Mouse (Mus musculus) intestine, embryonic 15.5 days (tissue): ENCODE measurements around the gene Pmch. TPM values are rescaled to one million over a fixed set of nuclear protein-coding genes. Genes with fewer than 3 reads are reported as not detected.

Source experiments
- ATAC-seq: fragments of 200-750 bp; cut with Nextera tagmentation; 2 replicates; pipeline ENCODE4 v1.8.0; 2017; ENCODE audit warnings: moderate TSS enrichment, moderate library complexity
- H3K27ac ChIP-seq: fragments of 300-500 bp; sonication (generic); 2 replicates; pipeline ENCODE4 v1.5.1; 2015; ENCODE audit warnings: mild to moderate bottlenecking, inconsistent platforms
- H3K27me3 ChIP-seq: fragments of 300-500 bp; sonication (generic); replicated peaks from 2 replicates; pipeline ENCODE4 v1.6.1; 2015; ENCODE audit warnings: inconsistent platforms
- H3K36me3 ChIP-seq: fragments of 300-500 bp; sonication (generic); 2 replicates; pipeline ENCODE4 v1.6.1; 2015; ENCODE audit warnings: inconsistent platforms
- H3K4me1 ChIP-seq: fragments of 300-500 bp; sonication (generic); replicated peaks from 2 replicates; pipeline ENCODE4 v1.6.1; 2015; ENCODE audit warnings: inconsistent platforms
- H3K4me2 ChIP-seq: fragments of 300-500 bp; sonication (generic); replicated peaks from 2 replicates; pipeline ENCODE4 v1.6.1; 2015; ENCODE audit warnings: mild to moderate bottlenecking, inconsistent platforms
- H3K4me3 ChIP-seq: fragments of 300-500 bp; sonication (generic); replicated peaks from 2 replicates; pipeline ENCODE4 v1.5.1; 2015; ENCODE audit warnings: inconsistent platforms
- H3K9ac ChIP-seq: fragments of 300-500 bp; sonication (generic); 2 replicates; pipeline ENCODE4 v1.6.1; 2015; ENCODE audit warnings: inconsistent platforms
- H3K9me3 ChIP-seq: fragments of 300-500 bp; sonication (generic); 2 replicates; pipeline ENCODE4 v1.6.1; 2016; ENCODE audit warnings: inconsistent platforms
- WGBS: fragments of 180-500 bp; shearing (Covaris S2); methylation state at CpG from one replicate; pipeline ENCODE4 v1.1.7; 2015; 5-methylcytosine and 5-hydroxymethylcytosine counted together
- polyA plus RNA-seq: library from polyadenylated mRNA; unstranded; fragments of >200 nt; fragmentation: Nextera tagmentation; extraction: Ambion mirVana; gene quantifications from 2 replicates; pipeline ENCODE4 v1.2.1, GENCODE M21; 2015

Pmch gene
- 0.20 TPM in 1 of 2 replicates, not detected in the other for polyA plus RNA-seq

DNA sequence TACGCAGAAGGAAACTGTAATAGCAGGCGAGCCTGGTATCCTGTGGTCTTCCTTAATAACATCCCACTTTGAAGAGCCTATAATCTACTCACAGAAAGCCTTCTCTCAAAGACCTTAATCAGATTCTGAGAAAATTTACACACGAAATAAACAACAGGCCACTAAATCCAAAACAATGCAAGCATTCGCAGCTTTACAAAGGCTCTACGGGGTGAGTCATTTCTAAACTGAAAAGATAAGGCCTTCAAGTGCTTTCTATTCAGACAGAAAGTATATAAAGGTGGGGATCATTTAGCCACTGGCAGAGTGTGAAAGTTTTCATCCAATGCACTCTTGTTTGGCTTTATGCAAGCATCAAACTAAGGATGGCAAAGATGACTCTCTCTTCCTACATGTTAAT is at the start of gene Pmch:
Gene Pmch, plus strand, starts transcription at position 301 of the 400 bp plus-strand sequence.
- H3K4me3 ChIP-seq: no peak within 1 kb of the TSS
- no peaks in the 10 kb centered on the region for H3K9me3 ChIP-seq
- WGBS: 73% methylated on average over 5 of the region's 5 CpGs
- no peak within 1 kb of the TSS for H3K9ac ChIP-seq
- no peak for ATAC-seq
- no peaks in the 10 kb centered on the region for H3K4me1 ChIP-seq
- no peak within 1 kb of the TSS for H3K27ac ChIP-seq
- H3K4me2 ChIP-seq: no peak within 1 kb of the TSS
- 0 out of 2 replicates have a peak, but pooled peaks cover 3% of the 10 kb centered on the region for H3K36me3 ChIP-seq
- no peaks in the 10 kb centered on the region for H3K27me3 ChIP-seq

- Histone ChIP-seq H3K4me1 (no peaks in the 10 kb centered on the region), H3K9ac (no peak overlapping the region), H3K4me3 (no peak overlapping the region), H3K36me3 (no peaks in the 10 kb centered on the region), H3K9me3 (no peaks in the 10 kb centered on the region), H3K4me2 (no peak overlapping the region), H3K27me3 (no peaks in the 10 kb centered on the region), H3K27ac (no peak overlapping the region)
- WGBS: 57% methylated on average over 4 of the region's 4 CpGs
- ATAC-seq: no peak
These were observed 46.6 kb upstream of the Pmch start for GRCm38 (mm10) chr10:88044297-88044696.

DNA sequence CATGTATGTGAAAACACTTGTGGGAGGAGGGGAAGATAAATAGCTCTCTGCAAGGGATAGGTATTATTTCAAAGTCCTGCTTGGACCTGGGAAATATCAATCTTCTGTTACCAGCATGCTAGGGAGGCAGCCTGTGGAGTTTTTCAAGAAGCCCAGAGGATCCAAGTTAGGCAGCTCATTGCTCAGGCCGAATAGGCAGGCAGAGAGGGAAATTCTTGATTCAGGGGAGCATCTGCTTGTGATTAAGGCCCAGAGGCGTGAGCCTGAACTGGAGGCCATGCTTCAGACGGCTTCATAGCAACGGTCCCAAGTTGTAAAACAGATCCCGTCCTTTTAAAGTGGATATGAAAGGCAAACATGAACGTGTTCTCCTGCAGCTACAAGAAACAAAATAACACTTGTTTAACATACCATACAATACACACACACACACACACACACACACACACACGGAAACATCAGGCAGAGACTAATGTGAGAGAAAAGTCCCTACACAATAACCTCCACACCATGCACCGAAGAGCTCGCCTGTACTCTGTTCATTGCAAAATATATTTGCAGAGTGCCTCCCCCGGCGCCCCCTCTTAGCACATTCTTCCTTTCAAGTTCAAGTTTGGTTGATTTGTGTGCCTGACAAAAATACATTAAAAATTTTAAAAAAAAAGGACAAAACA is 44.6 kb upstream of the Pmch start:
- Histone ChIP-seq H3K4me2 (no peak overlapping the region), H3K9me3 (no peaks in the 10 kb centered on the region), H3K9ac (no peak overlapping the region), H3K4me3 (no peak overlapping the region), H3K27ac (no peak overlapping the region), H3K27me3 (no peaks in the 10 kb centered on the region), H3K36me3 (no peaks in the 10 kb centered on the region), H3K4me1 (no peaks in the 10 kb centered on the region)
- 56% methylated on average over 11 of the region's 11 CpGs for WGBS
- ATAC-seq: no peak

- H3K9ac ChIP-seq: no peak overlapping the region
- no peak overlapping the region for H3K27ac ChIP-seq
- no peak overlapping the region for H3K4me2 ChIP-seq
- 67% methylated on average over 14 of the region's 14 CpGs for WGBS
- H3K4me3 ChIP-seq: no peak overlapping the region
- ATAC-seq: no peak
- no peaks in the 10 kb centered on the region for H3K9me3 ChIP-seq
- no peaks in the 10 kb centered on the region for H3K27me3 ChIP-seq
- no peaks in the 10 kb centered on the region for H3K4me1 ChIP-seq
- H3K36me3 ChIP-seq: no peaks in the 10 kb centered on the region
These were observed 36.5 kb upstream of the Pmch start for GRCm38 (mm10) chr10:88054233-88054985.

- 35% methylated on average over 14 of the region's 14 CpGs for WGBS
- no peaks in the 10 kb centered on the region for H3K4me1 ChIP-seq
- no peak overlapping the region for H3K4me2 ChIP-seq
- H3K27ac ChIP-seq: no peak overlapping the region
- no peak overlapping the region for H3K9ac ChIP-seq
- no peak overlapping the region for H3K4me3 ChIP-seq
- H3K9me3 ChIP-seq: no peaks in the 10 kb centered on the region
- no peaks in the 10 kb centered on the region for H3K27me3 ChIP-seq
- no peaks in the 10 kb centered on the region for H3K36me3 ChIP-seq
- ATAC-seq: no peak
These were observed 33.8 kb upstream of the Pmch start for GRCm38 (mm10) chr10:88056950-88057649.

DNA sequence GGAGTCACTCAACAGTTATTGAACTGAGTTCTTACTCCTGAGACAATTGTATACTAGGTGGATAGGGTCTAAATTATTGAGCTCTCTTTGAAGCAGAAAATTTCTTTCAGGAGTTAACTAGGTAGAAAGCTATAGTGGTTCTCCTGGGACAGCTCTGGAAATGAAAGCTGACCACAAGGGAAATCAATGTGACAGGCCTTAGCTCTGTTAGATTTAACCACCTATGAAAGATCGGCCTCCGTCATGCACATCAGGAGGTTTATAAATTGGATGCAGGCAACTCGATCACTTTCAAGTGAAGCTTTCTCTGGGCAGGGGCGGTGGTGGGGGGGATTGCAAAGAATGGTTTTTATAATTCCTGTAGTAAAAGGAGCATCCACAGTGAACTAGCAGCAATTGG is 27.4 kb upstream of the Pmch start:
- WGBS: 88% methylated on average over 4 of the region's 4 CpGs
- no peaks in the 10 kb centered on the region for H3K36me3 ChIP-seq
- H3K4me2 ChIP-seq: no peak overlapping the region
- no peaks in the 10 kb centered on the region for H3K9me3 ChIP-seq
- no peak overlapping the region for H3K27ac ChIP-seq
- no peak overlapping the region for H3K4me3 ChIP-seq
- no peaks in the 10 kb centered on the region for H3K4me1 ChIP-seq
- ATAC-seq: no peak
- no peaks in the 10 kb centered on the region for H3K27me3 ChIP-seq
- H3K9ac ChIP-seq: no peak overlapping the region

DNA sequence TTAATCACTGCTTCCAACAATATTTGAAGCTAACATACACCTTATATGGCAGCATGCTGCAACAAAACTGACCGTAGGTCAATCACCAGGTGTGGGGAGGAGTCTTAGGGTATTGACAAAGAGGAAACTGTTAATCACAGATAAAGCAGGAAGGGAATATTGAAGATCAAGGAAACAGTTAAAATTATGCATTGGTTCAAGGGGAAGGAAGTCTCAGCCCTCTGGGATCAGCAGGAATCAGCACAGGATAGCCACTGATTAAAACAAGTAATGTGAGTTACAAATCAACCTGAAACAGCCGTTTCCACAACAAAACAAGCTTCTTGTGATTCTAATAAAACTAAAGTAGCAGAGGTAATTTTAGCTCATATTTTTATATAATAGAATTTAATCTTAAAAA is 26.0 kb upstream of the Pmch start:
- Histone ChIP-seq H3K4me2 (no peak overlapping the region), H3K9ac (no peak overlapping the region), H3K4me1 (no peaks in the 10 kb centered on the region), H3K9me3 (no peaks in the 10 kb centered on the region), H3K36me3 (no peaks in the 10 kb centered on the region), H3K4me3 (no peak overlapping the region), H3K27me3 (no peaks in the 10 kb centered on the region), H3K27ac (no peak overlapping the region)
- WGBS: 56% methylated on average over 2 of the region's 2 CpGs
- ATAC-seq: no peak

DNA sequence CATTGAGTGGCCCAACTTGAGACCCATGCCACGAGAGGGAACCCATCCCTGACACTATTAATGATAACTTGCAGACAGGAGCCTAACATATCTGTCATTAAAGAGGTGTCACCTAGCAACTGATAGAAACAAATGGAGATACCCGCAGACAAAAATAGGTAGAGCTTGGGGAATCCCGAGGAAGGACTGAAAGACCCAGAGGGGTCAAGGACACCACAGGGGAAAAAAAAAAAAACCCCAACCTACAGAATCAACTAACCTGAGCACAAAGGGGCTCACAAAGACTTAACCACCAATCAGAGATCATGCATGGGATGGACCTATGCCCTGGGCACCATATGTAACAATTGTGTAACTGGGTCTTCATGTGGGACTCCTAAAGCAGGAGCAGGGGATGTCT is 23.5 kb upstream of the Pmch start:
- no peak overlapping the region for H3K27ac ChIP-seq
- H3K4me2 ChIP-seq: no peak overlapping the region
- H3K9ac ChIP-seq: no peak overlapping the region
- no peaks in the 10 kb centered on the region for H3K36me3 ChIP-seq
- H3K4me1 ChIP-seq: no peaks in the 10 kb centered on the region
- H3K27me3 ChIP-seq: no peaks in the 10 kb centered on the region
- no peak for ATAC-seq
- no peaks in the 10 kb centered on the region for H3K9me3 ChIP-seq
- 78% methylated on average over 3 of the region's 3 CpGs for WGBS
- no peak overlapping the region for H3K4me3 ChIP-seq

- H3K27ac ChIP-seq: no peak overlapping the region
- ATAC-seq: no peak
- H3K27me3 ChIP-seq: no peaks in the 10 kb centered on the region
- no peak overlapping the region for H3K9ac ChIP-seq
- WGBS: 86% methylated on average over 2 of the region's 2 CpGs
- no peaks in the 10 kb centered on the region for H3K36me3 ChIP-seq
- H3K9me3 ChIP-seq: no peaks in the 10 kb centered on the region
- H3K4me2 ChIP-seq: no peak overlapping the region
- no peak overlapping the region for H3K4me3 ChIP-seq
- H3K4me1 ChIP-seq: no peaks in the 10 kb centered on the region
These were observed 15.3 kb downstream of the Pmch start for GRCm38 (mm10) chr10:88106169-88106568.

DNA sequence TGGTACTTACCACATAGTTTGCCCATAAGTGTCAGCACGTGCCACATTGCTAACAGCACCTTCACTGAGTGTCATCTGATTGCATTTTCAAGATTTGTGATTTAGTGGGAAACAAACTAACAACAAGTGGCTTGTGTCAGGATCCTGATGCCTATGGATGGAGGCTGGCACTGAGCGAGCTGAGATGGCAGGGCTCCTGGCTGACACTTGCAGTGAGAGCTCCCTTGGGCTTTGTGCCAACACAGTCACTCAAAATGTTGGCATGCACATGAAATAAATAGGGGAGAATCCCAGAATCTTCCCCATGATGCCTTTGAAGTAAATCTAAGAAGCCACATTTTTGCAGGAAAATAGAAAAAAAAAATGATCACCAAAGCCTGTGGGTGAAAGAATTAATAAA is 22.4 kb downstream of the Pmch start:
- no peak for ATAC-seq
- no peak overlapping the region for H3K4me2 ChIP-seq
- no peaks in the 10 kb centered on the region for H3K9me3 ChIP-seq
- no peak overlapping the region for H3K27ac ChIP-seq
- peaks cover 3% of the 10 kb centered on the region; the same call in 1 of the 2 replicates for H3K36me3 ChIP-seq
- H3K4me3 ChIP-seq: no peak overlapping the region
- no peaks in the 10 kb centered on the region for H3K27me3 ChIP-seq
- H3K4me1 ChIP-seq: no peaks in the 10 kb centered on the region
- H3K9ac ChIP-seq: no peak overlapping the region
- 93% methylated on average over 2 of the region's 2 CpGs for WGBS

DNA sequence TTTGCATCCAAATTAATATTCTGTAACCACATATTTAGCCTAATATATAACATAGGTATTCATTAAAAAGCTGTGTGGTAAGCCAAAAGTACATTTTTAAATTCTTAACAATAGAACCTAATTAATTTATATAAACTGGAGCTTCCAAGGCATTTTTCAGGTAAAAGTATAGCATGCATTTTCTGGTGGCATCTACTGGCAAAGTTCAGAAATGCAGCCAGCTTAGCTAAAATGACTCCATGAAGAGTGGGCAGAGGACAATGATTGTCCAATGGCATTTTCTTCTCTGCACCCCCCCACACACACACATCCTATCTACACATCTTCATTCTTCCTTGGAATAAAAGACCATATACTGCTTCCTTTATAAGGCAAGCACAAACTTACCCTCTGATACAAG is 28.8 kb downstream of the Pmch start:
- H3K9ac ChIP-seq: no peak overlapping the region
- no peak for ATAC-seq
- H3K27ac ChIP-seq: no peak overlapping the region
- H3K27me3 ChIP-seq: no peaks in the 10 kb centered on the region
- H3K36me3 ChIP-seq: no peaks in the 10 kb centered on the region
- H3K9me3 ChIP-seq: no peaks in the 10 kb centered on the region
- no peak overlapping the region for H3K4me3 ChIP-seq
- no peak overlapping the region for H3K4me2 ChIP-seq
- H3K4me1 ChIP-seq: no peaks in the 10 kb centered on the region

GRCm38 (mm10) chr10:88135630-88136029 is 44.8 kb downstream of the Pmch start:
- H3K27ac ChIP-seq: no peak overlapping the region
- no peaks in the 10 kb centered on the region for H3K9me3 ChIP-seq
- ATAC-seq: no peak
- no peaks in the 10 kb centered on the region for H3K36me3 ChIP-seq
- H3K9ac ChIP-seq: no peak overlapping the region
- H3K4me2 ChIP-seq: no peak overlapping the region
- H3K4me3 ChIP-seq: no peak overlapping the region
- no peaks in the 10 kb centered on the region for H3K4me1 ChIP-seq
- no peaks in the 10 kb centered on the region for H3K27me3 ChIP-seq
- 96% methylated on average over 16 of the region's 16 CpGs for WGBS
